Mouse (Mus musculus): ENCODE results near the gene Dab1. TPM values are rescaled to one million over a fixed set of nuclear protein-coding genes. Genes with fewer than 3 reads are reported as not detected.

Dab1 gene
- polyA plus RNA-seq, 1 experiment from 2014 or later = 105 TPM

GRCm38 (mm10) chr4:104514568-104515000, 895.4 kb downstream of the Dab1 start:
- H3K27ac ChIP-seq = no peak overlapping the region
- no peaks in the 10 kb centered on the region for H3K9me3 ChIP-seq (replicated peaks)
- peak; percentile 79 for ATAC-seq
- H3K4me1 ChIP-seq = peaks cover 28% of the 10 kb centered on the region
- peak overlapping the region; percentile 18; the same call in 1 of the 2 replicates for H3K4me3 ChIP-seq
- no peaks in the 10 kb centered on the region for H3K27me3 ChIP-seq
- 1% methylated on average over 10 of the region's 10 CpGs for WGBS
- no peaks in the 10 kb centered on the region for H3K36me3 ChIP-seq (ENCODE audit: poor library complexity, severe bottlenecking)
- H3K9ac ChIP-seq = no peak overlapping the region
- H3K4me2 ChIP-seq = peak overlapping the region; percentile 43

DNA sequence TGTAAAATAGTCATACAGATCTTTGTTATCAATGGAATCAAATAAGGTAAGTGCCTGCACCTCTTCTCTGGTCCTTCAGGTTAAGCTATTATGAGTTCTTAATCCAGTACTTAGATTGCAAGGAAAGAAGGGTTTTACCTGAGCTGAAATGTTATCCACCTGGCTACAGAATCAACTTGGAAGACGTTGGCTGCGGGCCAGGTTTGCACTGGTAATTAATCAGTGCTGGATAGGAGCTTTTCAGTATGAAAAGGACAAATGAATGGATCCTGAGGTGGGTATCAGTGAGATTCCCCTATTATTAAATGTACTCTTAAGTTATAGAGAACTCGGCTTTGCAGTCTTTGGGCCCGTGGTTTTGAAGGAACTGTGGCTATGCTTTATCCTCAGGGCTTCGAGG, 896.5 kb downstream of the Dab1 start:
- ATAC-seq = no peak
- Histone ChIP-seq H3K9me3 (replicated peaks) (no peaks in the 10 kb centered on the region), H3K36me3 (ENCODE audit: poor library complexity, severe bottlenecking) (no peaks in the 10 kb centered on the region), H3K27me3 (no peaks in the 10 kb centered on the region), H3K4me2 (no peak overlapping the region), H3K4me3 (no peak overlapping the region), H3K27ac (no peak overlapping the region), H3K9ac (no peak overlapping the region), H3K4me1 (peaks cover 25% of the 10 kb centered on the region)
- 57% methylated on average over 5 of the region's 5 CpGs for WGBS

- Histone ChIP-seq H3K9me3 (replicated peaks) (no peaks in the 10 kb centered on the region), H3K4me1 (peaks cover 30% of the 10 kb centered on the region), H3K27ac (no peak overlapping the region), H3K9ac (no peak overlapping the region), H3K4me3 (no peak overlapping the region), H3K27me3 (no peaks in the 10 kb centered on the region), H3K4me2 (no peak overlapping the region), H3K36me3 (ENCODE audit: poor library complexity, severe bottlenecking) (no peaks in the 10 kb centered on the region)
- no peak for ATAC-seq
- 26% methylated on average over 8 of the region's 8 CpGs for WGBS
These were observed 903.2 kb downstream of the Dab1 start for GRCm38 (mm10) chr4:104522324-104522723.

DNA sequence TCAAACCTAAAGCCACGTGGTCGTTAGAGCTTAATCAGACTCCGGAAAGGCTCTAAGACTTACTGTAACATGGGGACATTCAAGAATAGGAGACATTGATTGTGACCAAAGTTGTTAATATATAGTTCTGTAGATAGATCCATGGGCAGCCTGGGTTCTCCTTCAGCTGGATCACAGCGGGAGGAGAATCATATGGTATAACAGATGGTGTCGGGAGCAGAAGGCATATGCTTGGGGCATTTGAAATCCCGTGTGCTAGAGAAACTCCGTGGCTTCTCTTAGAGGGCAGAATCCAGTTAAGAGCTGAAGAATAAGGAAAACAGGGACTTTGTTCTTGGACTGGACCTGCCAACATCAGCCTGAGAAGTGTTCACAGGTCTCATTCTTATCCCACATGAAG, 904.6 kb downstream of the Dab1 start:
- WGBS = 76% methylated on average over 7 of the region's 7 CpGs
- Histone ChIP-seq H3K4me1 (peaks cover 30% of the 10 kb centered on the region), H3K9me3 (replicated peaks) (no peaks in the 10 kb centered on the region), H3K27me3 (no peaks in the 10 kb centered on the region), H3K36me3 (ENCODE audit: poor library complexity, severe bottlenecking) (no peaks in the 10 kb centered on the region), H3K4me3 (no peak overlapping the region), H3K27ac (peak overlapping the region; percentile 37; the same call in 1 of the 2 replicates), H3K4me2 (no peak overlapping the region), H3K9ac (no peak overlapping the region)
- ATAC-seq = no peak

- Histone ChIP-seq H3K4me2 (no peak overlapping the region), H3K9me3 (replicated peaks) (no peaks in the 10 kb centered on the region), H3K36me3 (ENCODE audit: poor library complexity, severe bottlenecking) (no peaks in the 10 kb centered on the region), H3K27ac (no peak overlapping the region), H3K4me1 (no peaks in the 10 kb centered on the region), H3K4me3 (no peak overlapping the region), H3K27me3 (no peaks in the 10 kb centered on the region), H3K9ac (no peak overlapping the region)
- no peak for ATAC-seq
- 84% methylated on average over 4 of the region's 4 CpGs for WGBS
These were observed 910.9 kb downstream of the Dab1 start for GRCm38 (mm10) chr4:104529905-104530646.

GRCm38 (mm10) chr4:104532846-104533245, 913.7 kb downstream of the Dab1 start:
- 86% methylated on average over 4 of the region's 4 CpGs for WGBS
- H3K4me2 ChIP-seq = no peak overlapping the region
- no peak overlapping the region for H3K9ac ChIP-seq
- H3K27me3 ChIP-seq = no peaks in the 10 kb centered on the region
- no peak overlapping the region for H3K4me3 ChIP-seq
- no peak overlapping the region for H3K27ac ChIP-seq
- H3K4me1 ChIP-seq = no peaks in the 10 kb centered on the region
- no peak for ATAC-seq
- no peaks in the 10 kb centered on the region for H3K9me3 ChIP-seq (replicated peaks)
- no peaks in the 10 kb centered on the region for H3K36me3 ChIP-seq (ENCODE audit: poor library complexity, severe bottlenecking)

DNA sequence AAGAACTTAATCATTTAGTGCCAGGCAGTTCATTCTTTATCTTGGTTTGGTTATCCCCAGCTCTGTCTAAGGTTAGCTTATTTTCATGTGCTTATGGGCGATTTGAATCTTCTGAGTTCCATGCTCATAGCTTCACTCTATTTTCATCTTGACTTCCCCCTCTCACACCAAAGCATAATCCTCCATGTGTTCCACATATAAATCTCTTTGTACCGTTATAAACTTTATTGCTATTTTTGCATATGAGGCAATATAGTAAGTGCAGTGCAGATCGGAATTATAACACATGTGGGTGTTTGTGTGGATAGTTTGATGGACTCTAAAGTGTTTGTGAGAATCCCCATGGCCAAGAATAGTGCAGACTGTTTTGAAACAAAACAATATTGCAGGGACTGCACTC, 919.3 kb downstream of the Dab1 start:
- Histone ChIP-seq H3K36me3 (ENCODE audit: poor library complexity, severe bottlenecking) (no peaks in the 10 kb centered on the region), H3K9me3 (replicated peaks) (no peaks in the 10 kb centered on the region), H3K27ac (no peak overlapping the region), H3K9ac (no peak overlapping the region), H3K4me3 (no peak overlapping the region), H3K4me2 (no peak overlapping the region), H3K4me1 (no peaks in the 10 kb centered on the region), H3K27me3 (no peaks in the 10 kb centered on the region)
- no peak for ATAC-seq
- WGBS = 95% methylated on average over 3 of the region's 3 CpGs

- H3K4me2 ChIP-seq = no peak overlapping the region
- H3K4me1 ChIP-seq = no peaks in the 10 kb centered on the region
- H3K27ac ChIP-seq = no peak overlapping the region
- 88% methylated on average over 2 of the region's 2 CpGs for WGBS
- no peak for ATAC-seq
- no peaks in the 10 kb centered on the region for H3K36me3 ChIP-seq (ENCODE audit: poor library complexity, severe bottlenecking)
- H3K27me3 ChIP-seq = no peaks in the 10 kb centered on the region
- H3K9ac ChIP-seq = no peak overlapping the region
- H3K9me3 ChIP-seq (replicated peaks) = no peaks in the 10 kb centered on the region
- H3K4me3 ChIP-seq = no peak overlapping the region
These were observed 919.9 kb downstream of the Dab1 start for GRCm38 (mm10) chr4:104539047-104539446.

DNA sequence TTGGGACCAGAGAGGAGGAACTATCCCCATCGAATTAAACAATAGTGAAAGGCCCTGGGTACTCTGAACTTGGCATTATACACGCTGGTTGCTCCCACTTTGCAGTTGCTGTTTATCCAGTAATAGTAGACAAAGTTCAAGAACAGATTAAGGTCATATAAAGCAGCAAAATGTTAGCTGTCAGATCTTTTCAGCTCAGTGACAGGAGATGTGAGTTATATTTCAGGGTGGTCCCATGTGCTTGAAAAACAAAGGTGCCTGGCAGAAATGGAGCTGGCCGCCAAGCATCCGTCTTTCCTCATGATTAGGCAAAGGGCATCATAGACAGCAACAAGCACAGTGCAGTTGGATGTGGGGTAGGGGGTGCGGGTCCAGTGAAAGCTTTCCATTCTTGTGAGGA, 927.9 kb downstream of the Dab1 start:
- Histone ChIP-seq H3K9ac (no peak overlapping the region), H3K4me2 (no peak overlapping the region), H3K27ac (no peak overlapping the region), H3K4me1 (peaks cover 28% of the 10 kb centered on the region), H3K4me3 (no peak overlapping the region), H3K27me3 (0 out of 2 replicates have a peak, but pooled peaks cover 5% of the 10 kb centered on the region), H3K9me3 (replicated peaks) (no peaks in the 10 kb centered on the region), H3K36me3 (ENCODE audit: poor library complexity, severe bottlenecking) (no peaks in the 10 kb centered on the region)
- 50% methylated on average over 5 of the region's 5 CpGs for WGBS
- ATAC-seq = no peak; the same call in 1 of the 2 replicates

DNA sequence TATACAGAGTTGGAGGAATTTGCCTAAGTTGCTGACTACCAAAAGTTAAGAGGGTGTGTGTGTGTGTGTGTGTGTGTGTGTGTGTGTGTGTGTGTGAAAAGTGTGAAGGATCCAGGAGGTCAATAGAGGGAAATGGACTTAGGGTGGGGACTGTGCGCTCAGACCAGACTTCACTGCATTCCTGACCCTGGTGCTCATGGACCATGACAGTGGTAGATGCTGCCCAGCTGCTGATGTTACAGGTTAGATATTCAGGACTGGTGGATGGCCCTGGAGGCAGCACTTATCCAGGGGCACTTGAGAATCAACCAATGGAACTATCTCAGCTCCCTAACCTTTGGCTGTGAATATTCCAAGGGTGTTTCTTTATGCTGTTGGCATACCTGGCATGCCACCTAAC, 929.1 kb downstream of the Dab1 start:
- H3K9ac ChIP-seq = no peak overlapping the region
- H3K4me3 ChIP-seq = no peak overlapping the region
- no peak overlapping the region for H3K4me2 ChIP-seq
- peaks cover 38% of the 10 kb centered on the region for H3K4me1 ChIP-seq
- ATAC-seq = no peak
- no peak overlapping the region for H3K27ac ChIP-seq
- WGBS = 100% methylated on average over 1 of the region's 1 CpGs
- H3K9me3 ChIP-seq (replicated peaks) = no peaks in the 10 kb centered on the region
- H3K27me3 ChIP-seq = 0 out of 2 replicates have a peak, but pooled peaks cover 5% of the 10 kb centered on the region
- H3K36me3 ChIP-seq (ENCODE audit: poor library complexity, severe bottlenecking) = no peaks in the 10 kb centered on the region

- WGBS = 57% methylated on average over 4 of the region's 4 CpGs
- Histone ChIP-seq H3K27ac (no peak overlapping the region), H3K4me1 (peaks cover 46% of the 10 kb centered on the region), H3K9me3 (replicated peaks) (no peaks in the 10 kb centered on the region), H3K9ac (no peak overlapping the region), H3K4me3 (no peak overlapping the region), H3K27me3 (0 out of 2 replicates have a peak, but pooled peaks cover 5% of the 10 kb centered on the region), H3K36me3 (ENCODE audit: poor library complexity, severe bottlenecking) (no peaks in the 10 kb centered on the region), H3K4me2 (no peak overlapping the region)
- no peak for ATAC-seq
These were observed 931.5 kb downstream of the Dab1 start for GRCm38 (mm10) chr4:104550581-104551205.

GRCm38 (mm10) chr4:104551390-104552070, 932.4 kb downstream of the Dab1 start:
- 91% methylated on average over 17 of the region's 17 CpGs for WGBS
- H3K9me3 ChIP-seq (replicated peaks) = no peaks in the 10 kb centered on the region
- H3K27me3 ChIP-seq = 0 out of 2 replicates have a peak, but pooled peaks cover 5% of the 10 kb centered on the region
- no peak for ATAC-seq
- H3K4me3 ChIP-seq = no peak overlapping the region
- peaks cover 50% of the 10 kb centered on the region for H3K4me1 ChIP-seq
- no peak overlapping the region for H3K27ac ChIP-seq
- no peaks in the 10 kb centered on the region for H3K36me3 ChIP-seq (ENCODE audit: poor library complexity, severe bottlenecking)
- no peak overlapping the region for H3K4me2 ChIP-seq
- H3K9ac ChIP-seq = no peak overlapping the region

Measured in forebrain, embryonic 13.5 days (tissue).